Mouse (Mus musculus) right cerebral cortex, adult 18-20 months (tissue): ENCODE measurements at regions not wholly inside any gene's neighbourhood (a gene's known extent, or its start where the extent isn't known, plus 50 kb on each side); places are given as distances from the start of the nearest gene placed in this dataset.

ENCODE experiments used
- DNase-seq: peaks from one replicate; pipeline ENCODE4 v3.0.0; 2022; ENCODE audit warnings: mixed read lengths

DNA sequence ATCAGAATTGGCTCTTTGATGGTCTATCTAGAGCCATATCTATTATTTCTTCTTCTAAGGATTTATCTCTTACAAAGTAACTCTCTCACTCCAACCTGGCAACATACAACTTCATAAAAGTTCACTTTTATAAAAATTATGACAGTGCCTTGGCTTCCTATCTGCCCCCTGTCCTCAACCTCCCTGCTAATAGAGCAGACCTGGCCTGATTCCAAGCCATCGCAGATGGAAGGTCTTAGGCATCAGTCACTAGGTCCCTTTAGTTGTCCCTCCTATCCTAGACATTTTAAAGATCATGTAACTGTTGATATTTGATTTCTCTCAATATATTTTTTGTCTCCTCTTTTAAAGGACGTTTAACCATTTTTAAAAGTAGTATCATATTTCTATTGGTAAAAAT, 1974.3 kb upstream of the Slc39a10 start:
- no peak for DNase-seq

DNA sequence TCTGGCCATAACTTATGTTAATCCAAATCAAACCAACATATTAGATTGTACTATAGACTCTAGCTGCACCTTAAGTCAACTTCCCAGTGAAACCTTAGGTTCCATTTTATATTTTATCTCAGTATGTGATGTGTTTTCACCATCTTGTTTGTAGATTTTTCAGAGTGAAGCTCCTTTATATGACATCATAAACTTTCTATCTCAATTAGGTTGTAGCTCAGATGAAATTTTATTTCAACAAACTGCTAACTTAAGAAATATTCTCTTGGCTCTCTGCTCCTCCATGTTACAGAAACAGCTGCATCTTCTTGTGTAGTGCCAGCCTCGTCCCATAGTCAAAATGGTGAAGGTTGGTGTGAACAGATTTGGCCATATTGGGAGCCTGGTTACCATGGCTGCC, 1988.7 kb upstream of the Slc39a10 start:
- DNase-seq, result no peak

DNA sequence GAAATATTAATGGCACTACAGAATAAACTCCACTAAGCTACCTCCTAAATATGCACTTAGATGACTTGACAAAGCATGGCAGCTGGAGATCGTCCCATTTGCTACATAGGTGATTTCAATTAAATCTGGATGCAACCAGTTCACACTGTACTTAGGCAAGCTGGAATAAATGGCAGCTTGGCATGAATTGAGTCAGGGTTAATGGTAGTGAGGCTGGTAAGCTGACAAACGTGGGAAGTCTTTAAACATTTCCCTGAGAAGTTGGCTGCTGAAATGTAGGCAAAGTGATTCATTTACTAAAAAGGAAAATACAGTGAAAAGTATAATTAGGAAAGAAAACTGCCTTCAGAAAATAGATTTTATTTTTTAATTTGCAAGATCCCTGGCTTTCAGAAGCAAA, 2000.9 kb upstream of the Slc39a10 start:
- peak; percentile 1 for DNase-seq

DNA sequence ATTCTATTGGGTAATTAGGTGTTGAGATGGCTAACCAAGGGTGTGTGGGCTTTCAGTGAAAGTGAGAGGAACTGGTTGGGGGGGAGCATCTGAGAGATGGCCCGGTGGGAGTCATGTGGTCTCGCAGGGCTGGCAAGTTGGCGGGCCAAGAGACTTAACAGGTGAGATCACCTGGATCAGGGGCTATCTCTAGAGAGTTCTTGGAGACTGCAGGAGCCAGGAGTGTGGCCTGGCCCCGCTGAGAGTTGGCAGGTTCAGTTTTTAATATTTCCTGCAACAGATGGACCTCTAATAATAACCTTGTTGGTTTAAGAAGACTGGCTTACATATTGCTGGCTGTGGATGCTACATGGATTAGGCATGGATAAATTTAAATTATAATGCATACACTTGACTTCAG, 1984.0 kb upstream of the Tmeff2 start:
- DNase-seq, result no peak

DNA sequence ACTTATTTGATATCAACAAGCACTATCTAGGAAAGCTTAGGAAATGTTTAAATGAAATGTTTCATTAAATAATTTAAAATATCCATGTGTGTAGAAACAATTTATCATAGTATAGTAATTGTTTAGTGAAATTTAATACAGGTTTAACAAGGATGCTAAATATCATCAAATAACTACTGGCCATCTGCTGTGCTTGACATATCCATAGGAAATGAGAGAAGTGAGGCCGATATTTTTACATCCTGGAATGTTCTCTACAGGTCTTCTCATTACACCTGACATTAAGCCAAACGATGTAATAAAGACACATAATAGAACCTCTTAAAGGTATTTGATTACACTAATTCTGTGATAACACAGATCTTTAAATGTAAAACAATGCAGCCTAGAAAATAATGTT, 1957.3 kb upstream of the Tmeff2 start:
- no peak for DNase-seq

DNA sequence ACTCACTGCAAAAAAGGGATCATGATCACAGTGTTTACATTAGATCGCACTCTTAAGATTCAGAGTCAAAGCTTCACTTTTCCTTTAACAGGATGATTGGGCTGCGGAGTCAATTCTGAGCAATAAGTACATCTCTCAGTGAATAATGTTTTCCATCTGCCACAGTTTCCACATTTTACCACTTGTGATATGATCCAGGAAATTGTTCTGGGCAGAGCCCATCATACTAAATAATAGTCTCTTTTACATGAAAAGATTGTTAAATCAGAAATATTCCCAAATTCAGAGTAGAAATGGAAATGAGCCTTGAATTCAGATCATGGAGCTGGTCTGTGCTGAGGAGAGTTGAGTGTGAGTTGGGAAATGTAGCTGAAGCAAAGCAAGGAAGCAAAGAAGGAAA, 1956.6 kb upstream of the Tmeff2 start:
- no peak for DNase-seq
